Mouse (Mus musculus) cerebellum, adult 2 months (tissue): ENCODE measurements around the gene Colgalt1. TPM values are rescaled to one million over a fixed set of nuclear protein-coding genes. Genes with fewer than 3 reads are reported as not detected.

Experiments
- DNase-seq, 2 experiments: peaks; one replicate each; pipeline ENCODE4 v3.0.0; 2021
- H3K27ac ChIP-seq: fragments of 200-500 bp; 2 replicates; pipeline ENCODE4 v1.5.1; 2012; ENCODE audit warnings: low read length, control low read depth, inconsistent platforms; ENCODE audit not compliant: insufficient read depth
- H3K27me3 ChIP-seq: fragments of 200-500 bp; 2 replicates; pipeline ENCODE4 v1.6.1; 2012; ENCODE audit warnings: inconsistent platforms, mild to moderate bottlenecking, low read length, moderate library complexity; ENCODE audit not compliant: control insufficient read depth, insufficient read depth
- H3K4me1 ChIP-seq: fragments of 200-500 bp; 2 replicates; pipeline ENCODE4 v1.6.1; 2011; ENCODE audit warnings: low read length; ENCODE audit not compliant: control insufficient read depth, insufficient read depth
- H3K4me3 ChIP-seq: fragments of 200-500 bp; replicated peaks from 2 replicates; pipeline ENCODE3; 2011; ENCODE audit warnings: mild to moderate bottlenecking, low read depth, low read length, control low read depth; ENCODE audit not compliant: insufficient read depth
- CTCF ChIP-seq: fragments of 200-500 bp; IDR thresholded peaks from 2 replicates; pipeline ENCODE4 v1.5.1; 2011; ENCODE audit warnings: low read depth, mild to moderate bottlenecking, control low read depth, low read length, moderate library complexity, borderline replicate concordance; ENCODE audit not compliant: insufficient read depth
- POLR2A ChIP-seq: fragments of 200-500 bp; IDR thresholded peaks from 2 replicates; pipeline ENCODE4 v1.6.1; 2011; ENCODE audit warnings: low read length, control low read depth, borderline replicate concordance; ENCODE audit not compliant: insufficient read depth
- WGBS: fragments of 180-500 bp; shearing (Covaris S2); methylation state at CpG from one replicate; pipeline ENCODE4 v1.1.7; 2018; 5-methylcytosine and 5-hydroxymethylcytosine counted together
- polyA plus RNA-seq: library from polyadenylated mRNA; depleted of rRNA; stranded (reverse); fragments of >200 nt; gene quantifications from 2 replicates; pipeline ENCODE4 v1.2.3, GENCODE M21; 2012

The Colgalt1 gene
- polyA plus RNA-seq, 1 experiment, result 74.1 TPM

GRCm38 (mm10) chr8:71579009-71579408, 31.8 kb upstream of the Colgalt1 start:
- 62% methylated on average over 1 of the region's 1 CpGs for WGBS
- Histone ChIP-seq H3K4me1 (peaks cover 17% of the 10 kb centered on the region), H3K27ac (no peak overlapping the region), H3K4me3 (no peak overlapping the region), H3K27me3 (no peaks in the 10 kb centered on the region)
- DNase-seq, result no peak
- TF ChIP-seq CTCF (no peak), POLR2A (no peak)

- Histone ChIP-seq H3K4me1 (peaks cover 13% of the 10 kb centered on the region), H3K27me3 (no peaks in the 10 kb centered on the region), H3K27ac (no peak overlapping the region), H3K4me3 (no peak overlapping the region)
- WGBS, result 25% methylated on average over 14 of the region's 14 CpGs
- TF ChIP-seq CTCF, result no peak
- no peak for TF ChIP-seq POLR2A
- DNase-seq, result peak in 1 of 2 experiments; percentile 38
Measured at GRCm38 (mm10) chr8:71579476-71579875, 31.3 kb upstream of the Colgalt1 start.

GRCm38 (mm10) chr8:71580201-71580600, 30.6 kb upstream of the Colgalt1 start:
- 50% methylated on average over 9 of the region's 9 CpGs for WGBS
- H3K4me3 ChIP-seq, result no peak overlapping the region
- TF ChIP-seq POLR2A (no peak), CTCF (no peak)

GRCm38 (mm10) chr8:71586891-71587290, 23.9 kb upstream of the Colgalt1 start:
- DNase-seq, result peak in 1 of 2 experiments; percentile 37
- no peak for TF ChIP-seq POLR2A
- peak; percentile 54; the same call in 1 of the 2 replicates for TF ChIP-seq CTCF
- no peak overlapping the region for H3K4me3 ChIP-seq
- WGBS, result 61% methylated on average over 2 of the region's 2 CpGs
- no peaks in the 10 kb centered on the region for H3K27me3 ChIP-seq
- peaks cover 3% of the 10 kb centered on the region; the same call in 1 of the 2 replicates for H3K4me1 ChIP-seq
- no peak overlapping the region for H3K27ac ChIP-seq

More at GRCm38 (mm10) chr8:71580201-71580600, 30.6 kb upstream of the Colgalt1 start:
- Histone ChIP-seq H3K4me1 (peaks cover 11% of the 10 kb centered on the region), H3K27me3 (no peaks in the 10 kb centered on the region), H3K27ac (no peak overlapping the region)
- DNase-seq, result no peak

GRCm38 (mm10) chr8:71588762-71589161, 22.0 kb upstream of the Colgalt1 start:
- DNase-seq, result no peak
- Histone ChIP-seq H3K27me3 (no peaks in the 10 kb centered on the region), H3K4me1 (peaks cover 8% of the 10 kb centered on the region; the same call in 1 of the 2 replicates), H3K27ac (no peak overlapping the region), H3K4me3 (no peak overlapping the region)
- WGBS, result 71% methylated on average over 3 of the region's 3 CpGs
- TF ChIP-seq CTCF (no peak), POLR2A (no peak)

- DNase-seq, result no peak
Measured at GRCm38 (mm10) chr8:71591017-71591416, 19.8 kb upstream of the Colgalt1 start.

GRCm38 (mm10) chr8:71591471-71592373, 19.1 kb upstream of the Colgalt1 start, which contains the start of gene Pgls:
TSS of gene Pgls (plus strand) at chr8:71592176.
- H3K27ac ChIP-seq, result peak within 1 kb of the TSS; percentile 90
- H3K4me3 ChIP-seq, result peak within 1 kb of the TSS; percentile 71
- TF ChIP-seq CTCF (no peak), POLR2A (peak; percentile 74; the same call in 1 of the 2 replicates)
- WGBS, result under 1% methylated on average over 71 of the region's 71 CpGs
- DNase-seq, result peak; percentile 98
- H3K4me1 ChIP-seq, result peaks cover 14% of the 10 kb centered on the region
- H3K27me3 ChIP-seq, result no peaks in the 10 kb centered on the region

More at GRCm38 (mm10) chr8:71591017-71591416, 19.8 kb upstream of the Colgalt1 start:
- Histone ChIP-seq H3K27me3 (no peaks in the 10 kb centered on the region), H3K4me3 (peak overlapping the region; percentile 71), H3K27ac (no peak overlapping the region), H3K4me1 (peaks cover 12% of the 10 kb centered on the region)
- no peak for TF ChIP-seq CTCF
- no peak for TF ChIP-seq POLR2A
- WGBS, result 17% methylated on average over 5 of the region's 5 CpGs
